Mouse (Mus musculus): Measurements from ENCODE around the gene Gm10644. TPM values are rescaled to one million over a fixed set of nuclear protein-coding genes. Genes with fewer than 3 reads are reported as not detected.
"Not testable (repeated sequence)": the region's sequence is repeated elsewhere in the genome, so short reads cannot be mapped to it uniquely, and the experiment has no call there.

Gm10644 gene
- under 1 TPM; 0.25 to 0.54 TPM for total RNA-seq (2021)

DNA sequence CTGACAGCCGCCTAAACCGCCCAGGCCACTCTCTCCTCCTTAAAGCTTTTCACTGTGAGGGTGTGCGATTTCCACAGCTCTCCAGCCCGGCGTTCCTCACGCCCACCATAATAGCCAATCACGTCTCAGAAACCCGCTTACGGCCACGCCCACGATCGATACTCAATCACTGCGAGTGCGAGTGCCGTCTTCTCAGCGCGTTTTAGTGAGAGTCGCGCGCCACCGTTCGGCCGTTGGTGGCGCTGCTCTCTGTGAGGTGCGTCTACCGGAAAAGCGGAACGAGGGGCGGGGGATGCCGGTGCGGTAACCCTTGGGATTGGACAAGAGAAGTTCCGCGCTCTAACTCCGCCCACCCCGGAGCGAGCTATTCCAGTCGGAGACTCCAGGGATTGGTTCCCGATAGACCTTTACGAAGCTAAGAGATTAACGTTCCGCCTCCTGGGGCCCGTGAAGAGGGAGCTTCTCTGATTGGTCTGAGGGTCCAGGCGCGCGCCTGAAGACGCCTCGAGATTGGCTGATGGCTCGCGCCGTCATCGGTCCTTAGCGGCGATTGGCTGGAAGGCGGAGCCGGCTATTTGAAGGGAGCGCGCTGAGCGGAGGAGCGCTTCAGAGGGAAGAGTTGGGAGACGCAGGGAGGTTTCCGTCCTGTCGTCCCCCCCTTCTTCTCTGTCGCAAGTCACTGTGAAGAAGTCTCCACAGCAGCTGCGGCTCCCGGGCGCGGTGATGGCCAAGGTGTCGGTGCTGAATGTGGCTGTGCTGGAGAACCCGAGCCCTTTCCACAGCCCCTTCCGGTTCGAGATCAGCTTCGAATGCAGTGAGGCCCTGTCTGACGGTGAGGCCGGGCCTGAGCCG, at the start of gene Gm10644, which contains the start of gene Asf1b:
Gene Gm10644 (minus strand): TSS at position 100 of the 852 bp plus-strand sequence.
Gene Asf1b (plus strand): TSS at position 402 of the 852 bp plus-strand sequence.
- intact Hi-C loops (cut with DNase I): loop anchor here (1.0 to 10.0 kb wide), 4 partner anchors 17 to 231 kb away; partner anchors contain the start of gene Prkaca
- DNase-seq (ENCODE audit: low spot score in 2 of 2): peak; percentile 97

DNA sequence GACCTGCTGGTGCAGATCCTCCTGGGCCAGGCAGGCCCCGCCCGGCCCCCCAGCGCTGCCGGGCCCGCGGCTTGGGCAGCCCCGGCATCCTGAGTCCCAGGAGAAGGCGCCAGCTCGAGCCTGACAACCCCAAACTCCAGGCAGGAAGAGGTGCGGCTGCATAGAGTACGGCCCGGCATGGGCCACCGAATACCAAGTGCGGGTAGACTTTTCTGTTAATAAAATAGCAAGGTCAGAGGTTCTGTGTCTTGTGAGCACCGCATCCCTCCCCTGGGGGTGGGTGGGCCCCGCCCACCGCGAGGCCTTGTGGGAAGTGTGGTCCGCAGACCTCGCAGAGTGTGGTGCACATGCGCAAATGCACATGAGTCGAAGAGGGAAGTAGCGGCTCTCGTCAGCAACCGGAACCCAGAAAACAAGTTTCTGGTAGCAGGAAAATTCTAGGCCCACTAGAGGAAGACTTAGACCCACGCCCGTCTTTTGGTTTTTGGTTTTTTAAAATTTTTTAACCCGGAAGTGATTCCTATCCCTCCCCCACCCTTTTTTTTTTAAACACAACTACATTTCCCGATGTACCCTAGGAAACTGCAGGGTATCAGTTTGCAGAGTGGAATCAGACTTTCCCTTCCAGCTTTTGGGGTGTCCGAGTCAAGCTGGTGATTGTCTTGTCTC, 49.7 kb upstream of the Gm10644 start:
- peak; percentile 92 to 93 for DNase-seq (ENCODE audit: low spot score in 2 of 2)
- intact Hi-C loops (cut with DNase I): no loop called here

DNA sequence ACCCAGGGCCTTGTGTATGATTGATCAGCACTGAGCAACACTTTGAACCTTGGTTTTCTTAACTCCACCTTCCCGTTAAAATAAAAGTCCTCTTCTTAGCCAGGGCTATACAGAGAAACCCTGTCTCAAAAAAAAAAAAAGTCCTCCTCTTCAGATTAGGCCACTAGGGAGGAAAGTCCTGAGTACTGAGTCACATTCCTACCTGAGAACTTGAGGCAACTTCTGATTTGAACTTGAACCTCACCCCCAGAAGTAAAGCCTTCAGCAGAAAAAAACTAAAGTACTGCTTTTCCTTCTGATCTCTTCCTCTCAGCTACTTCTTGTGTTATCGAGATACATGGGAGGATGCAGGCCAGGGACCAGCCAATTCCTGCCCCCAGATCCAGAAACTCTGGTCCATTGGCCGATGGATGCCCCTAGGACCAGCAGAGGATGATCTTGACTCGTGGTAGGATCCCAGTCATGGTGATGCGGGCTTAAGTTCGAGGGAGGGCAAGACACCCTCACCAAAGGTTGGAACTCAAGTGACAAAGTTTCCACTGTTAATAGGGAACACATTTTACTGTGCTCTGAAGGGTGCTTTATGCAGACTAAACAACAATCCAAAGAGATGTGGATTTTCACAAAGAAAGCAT, 48.7 kb upstream of the Gm10644 start:
- no peak for DNase-seq (ENCODE audit: low spot score in 2 of 2)
- intact Hi-C loops (cut with DNase I): no loop called here

DNA sequence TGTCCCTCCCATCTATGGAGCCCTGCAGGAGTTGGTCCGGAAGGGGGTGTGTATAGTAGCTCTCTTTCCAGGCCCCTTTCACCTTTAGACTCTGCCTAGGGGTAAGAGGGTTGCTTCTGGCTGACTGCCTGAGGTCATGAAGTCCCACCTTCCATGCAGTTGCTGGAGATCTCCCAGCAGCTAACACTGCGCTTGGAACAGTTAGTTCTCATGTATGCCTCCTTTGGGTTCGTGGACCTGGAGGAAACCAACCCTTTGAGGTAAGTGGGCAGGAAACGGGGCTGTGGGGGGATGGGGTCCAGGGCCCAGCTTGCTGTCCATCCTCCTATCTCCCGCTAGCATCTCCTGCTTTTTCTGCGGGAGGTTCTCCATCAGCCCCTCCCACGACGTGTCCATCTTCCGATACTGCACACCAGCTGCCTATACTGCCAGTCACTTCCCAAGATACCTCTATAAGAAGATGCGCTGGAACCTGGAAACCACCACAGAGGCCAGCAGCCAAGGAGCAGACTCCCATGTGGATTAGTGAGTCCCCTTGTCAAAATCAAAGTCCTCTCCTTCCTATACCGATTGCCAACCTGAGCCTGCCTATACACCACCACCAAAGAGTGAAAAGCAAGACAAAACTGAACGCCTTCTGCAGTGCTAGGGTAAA, 48.1 kb upstream of the Gm10644 start:
- intact Hi-C loops (cut with DNase I): no loop called here
- no peak for DNase-seq (ENCODE audit: low spot score in 2 of 2)

DNA sequence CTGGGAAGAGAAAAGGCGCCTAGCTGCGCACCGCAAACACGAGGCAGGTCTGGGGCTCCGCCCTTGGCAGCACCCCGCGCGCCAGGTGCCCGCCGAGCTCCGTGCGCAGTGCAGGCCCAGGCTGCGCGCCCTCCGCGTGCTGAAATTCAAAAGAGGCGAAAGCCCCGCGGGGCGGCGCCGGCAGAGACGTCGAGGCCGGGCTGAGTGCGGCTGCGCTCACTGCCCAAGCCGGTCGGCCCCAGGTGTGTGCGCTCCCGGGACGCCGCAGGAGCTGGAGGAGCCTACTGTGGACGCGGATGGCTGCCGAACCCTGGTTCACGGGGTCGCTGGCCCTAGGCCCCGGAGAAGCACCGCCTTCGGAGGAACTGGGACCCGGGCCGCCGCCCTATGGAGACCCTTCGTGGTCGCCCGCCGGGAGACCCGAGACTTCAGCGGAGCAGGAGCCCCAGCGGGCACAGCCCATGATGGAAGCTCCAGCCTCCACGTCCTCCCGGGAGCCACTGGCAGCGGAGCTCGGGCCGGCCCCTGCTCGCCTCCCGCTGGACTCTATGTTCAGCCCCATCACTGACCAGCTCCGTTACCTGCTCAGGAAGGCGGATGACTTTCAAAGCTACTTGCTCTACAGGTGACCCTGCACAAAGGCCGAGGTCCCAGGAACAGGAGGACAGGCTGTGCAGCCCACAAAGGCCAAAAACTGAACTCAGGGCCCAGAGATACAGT, 46.4 kb upstream of the Gm10644 start, which contains the start of gene 1700067K01Rik:
Gene 1700067K01Rik (plus strand): TSS at position 222 of the 720 bp plus-strand sequence.
- no peak for DNase-seq (ENCODE audit: low spot score in 2 of 2)
- intact Hi-C loops (cut with DNase I): no loop called here

DNA sequence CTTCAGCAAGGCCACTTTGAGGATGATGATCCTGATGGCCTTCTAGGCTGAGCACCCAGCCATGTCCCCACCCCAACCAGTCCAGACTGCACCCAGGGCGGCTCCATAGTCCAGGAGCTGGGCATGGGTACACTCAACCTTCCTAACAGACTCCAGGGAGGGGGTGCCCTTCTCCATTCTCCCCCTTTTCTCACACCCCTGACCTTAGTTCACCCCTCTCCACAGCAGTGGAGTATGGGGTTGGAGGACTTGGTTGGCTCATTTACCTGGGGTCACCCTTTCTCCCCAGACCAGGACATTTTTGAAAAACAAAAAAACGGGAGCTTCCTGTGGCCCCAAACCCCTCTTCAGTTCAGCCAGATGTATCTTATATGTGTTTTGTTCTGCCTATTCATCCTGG, 44.8 kb upstream of the Gm10644 start:
- intact Hi-C loops (cut with DNase I): loop anchor here (5.0 kb wide), 1 partner anchor 98 kb away; the partner anchor contains the start of gene Adgrl1
- no peak for DNase-seq (ENCODE audit: low spot score in 2 of 2)

DNA sequence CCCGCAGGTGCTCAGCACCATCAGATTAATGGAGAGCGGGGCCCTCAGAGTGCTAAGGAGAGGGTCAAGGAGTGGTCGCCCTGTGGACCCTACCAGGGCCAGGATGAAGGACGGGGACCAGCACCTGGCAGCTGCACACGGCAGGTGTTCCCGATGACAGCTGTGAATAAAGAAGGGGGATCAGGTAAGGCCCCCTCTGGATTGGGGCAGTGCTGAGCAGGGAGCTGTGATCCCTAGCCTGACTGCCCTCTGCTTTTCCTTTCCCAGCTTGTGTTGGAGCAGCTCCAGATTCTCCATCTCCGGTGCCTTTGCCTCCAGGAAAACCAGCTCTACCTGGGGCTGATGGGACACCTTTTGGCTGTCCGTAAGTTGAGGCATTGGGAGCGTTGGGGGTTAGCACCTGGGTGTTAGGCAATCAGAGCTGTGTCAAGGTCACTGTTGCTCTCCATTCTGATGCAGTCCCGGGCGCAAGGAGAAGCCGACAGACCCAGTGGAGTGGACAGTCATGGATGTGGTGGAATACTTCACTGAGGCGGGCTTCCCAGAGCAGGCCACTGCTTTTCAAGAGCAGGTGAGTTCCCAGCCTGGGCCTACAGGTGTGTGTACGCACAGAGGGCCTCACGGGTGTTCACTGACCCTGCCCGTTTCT, 44.2 kb upstream of the Gm10644 start:
- DNase-seq (ENCODE audit: low spot score in 2 of 2): no peak

DNA sequence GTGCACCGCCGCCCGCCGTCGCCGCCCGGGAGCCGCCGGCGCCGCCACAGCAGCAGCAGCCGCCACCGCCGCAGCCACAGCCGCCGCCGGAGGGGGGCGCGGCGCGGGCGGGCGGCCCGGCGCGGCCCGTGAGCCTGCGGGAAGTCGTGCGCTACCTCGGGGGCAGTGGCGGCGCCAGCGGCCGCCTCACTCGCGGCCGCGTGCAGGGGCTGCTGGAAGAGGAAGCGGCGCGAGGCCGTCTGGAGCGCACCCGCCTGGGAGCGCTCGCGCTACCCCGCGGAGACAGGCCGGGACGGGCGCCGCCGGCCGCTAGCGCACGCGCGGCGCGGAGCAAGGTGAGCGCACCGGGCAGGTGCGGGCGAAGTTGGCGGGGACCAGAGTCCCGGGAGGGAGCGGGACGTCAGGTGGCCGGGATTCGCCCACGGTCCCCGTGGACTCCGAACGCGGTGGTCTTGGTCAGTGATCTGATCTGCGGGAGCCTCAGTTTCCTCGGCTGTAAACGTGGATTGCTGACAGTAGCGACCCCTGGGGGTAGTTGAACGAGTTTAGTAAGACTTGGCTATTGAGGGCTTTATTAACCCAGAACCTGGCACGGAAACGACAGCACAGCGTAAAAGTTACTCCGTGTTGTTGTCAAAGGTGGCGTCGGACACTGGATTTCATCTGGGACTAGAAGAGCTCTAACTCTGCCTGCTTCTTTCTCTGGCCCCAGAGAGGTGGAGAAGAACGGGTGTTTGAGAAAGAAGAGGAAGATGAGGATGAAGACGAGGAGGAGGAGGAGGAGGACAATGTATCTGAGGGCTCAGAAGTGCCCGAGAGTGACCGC, 43.4 kb upstream of the Gm10644 start:
- intact Hi-C loops (cut with DNase I): loop anchor here (5.0 kb wide), 1 partner anchor 96 kb away; the partner anchor contains the start of gene Adgrl1
- DNase-seq (ENCODE audit: low spot score in 2 of 2): peak; percentile 64 to 65

More for the DNA sequence above, 44.2 kb upstream of the Gm10644 start:
- intact Hi-C loops (cut with DNase I): loop anchor here (5.0 kb wide), 1 partner anchor 97 kb away; the partner anchor contains the start of gene Adgrl1

DNA sequence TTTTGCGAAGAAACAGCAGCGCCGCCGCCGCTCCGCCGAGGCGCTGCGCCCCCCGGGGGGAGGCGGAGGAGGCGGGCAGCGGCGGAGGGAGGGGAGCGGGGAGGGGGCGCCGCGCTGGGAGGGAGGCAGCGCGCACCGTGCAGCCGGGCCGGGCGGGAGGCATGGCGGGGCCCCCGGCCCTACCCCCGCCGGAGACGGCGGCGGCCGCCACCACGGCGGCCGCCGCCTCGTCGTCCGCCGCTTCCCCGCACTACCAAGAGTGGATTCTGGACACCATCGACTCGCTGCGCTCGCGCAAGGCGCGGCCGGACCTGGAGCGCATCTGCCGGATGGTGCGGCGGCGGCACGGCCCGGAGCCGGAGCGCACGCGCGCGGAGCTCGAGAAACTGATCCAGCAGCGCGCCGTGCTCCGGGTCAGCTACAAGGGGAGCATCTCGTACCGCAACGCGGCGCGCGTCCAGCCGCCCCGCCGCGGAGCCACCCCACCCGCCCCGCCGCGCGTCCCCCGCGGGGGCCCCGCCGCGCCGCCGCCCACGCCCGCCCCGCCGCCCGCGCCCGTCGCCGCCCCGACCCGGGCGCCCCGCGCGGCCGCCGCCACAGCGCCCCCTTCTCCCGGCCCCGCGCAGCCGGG, 42.6 kb upstream of the Gm10644 start, which contains the start of gene Samd1:
Gene Samd1 (plus strand): TSS at position 162 of the 631 bp plus-strand sequence.
- intact Hi-C loops (cut with DNase I): loop anchor here (5.0 kb wide), 1 partner anchor 95 kb away; the partner anchor contains the start of gene Adgrl1
- peak; percentile 62 to 68 for DNase-seq (ENCODE audit: low spot score in 2 of 2)

DNA sequence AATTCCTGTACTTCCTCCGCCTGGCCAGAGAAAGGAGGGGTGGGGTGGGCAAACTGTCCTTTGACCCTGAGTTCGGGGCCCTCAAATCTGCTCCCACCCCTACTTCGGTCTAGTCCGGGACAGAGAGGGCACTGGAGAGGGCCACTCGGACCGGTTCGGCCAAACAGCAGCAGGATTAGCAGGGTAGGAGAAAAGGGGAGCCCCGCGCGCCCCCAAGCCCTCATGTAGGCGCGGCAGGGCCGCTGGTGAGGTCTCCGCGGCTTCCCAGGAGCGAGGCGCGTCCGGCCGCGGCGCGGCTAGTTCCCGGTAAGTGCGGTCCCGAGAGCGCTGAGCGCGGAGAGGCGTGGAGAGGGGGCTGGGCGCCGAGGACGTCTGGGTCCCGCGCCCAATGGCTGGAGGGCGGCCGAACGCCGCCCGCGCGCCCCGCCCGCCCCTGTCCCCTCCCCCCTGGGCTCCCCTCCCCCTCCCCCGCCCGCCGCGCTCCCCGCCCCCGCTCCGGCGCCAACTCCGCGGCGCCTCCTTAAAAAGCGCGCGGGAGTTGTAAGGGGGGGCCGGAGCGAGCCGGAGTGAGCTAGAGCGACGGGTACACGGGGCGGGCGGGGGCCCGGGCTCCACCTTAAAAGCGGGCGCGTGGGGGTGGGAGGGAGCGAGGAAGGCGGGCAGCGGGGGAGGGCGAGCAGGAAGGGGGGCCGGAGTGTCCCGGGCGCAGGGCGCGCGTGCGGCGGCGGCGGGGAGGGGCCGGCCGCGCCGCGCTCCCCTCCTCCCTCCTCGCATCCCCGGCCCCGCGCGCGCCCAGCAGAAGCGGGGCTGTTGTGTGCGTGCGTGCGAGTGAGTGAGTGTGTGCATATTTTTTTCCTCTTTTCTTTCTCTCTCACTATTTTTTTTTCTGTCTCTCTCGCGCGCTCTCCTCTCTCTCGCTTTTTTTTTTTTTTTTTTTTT, 41.8 kb upstream of the Gm10644 start:
- intact Hi-C loops (cut with DNase I): loop anchor here (5.0 kb wide), 1 partner anchor 95 kb away; the partner anchor contains the start of gene Adgrl1
- DNase-seq (ENCODE audit: low spot score in 2 of 2): peak; percentile 75 to 79

DNA sequence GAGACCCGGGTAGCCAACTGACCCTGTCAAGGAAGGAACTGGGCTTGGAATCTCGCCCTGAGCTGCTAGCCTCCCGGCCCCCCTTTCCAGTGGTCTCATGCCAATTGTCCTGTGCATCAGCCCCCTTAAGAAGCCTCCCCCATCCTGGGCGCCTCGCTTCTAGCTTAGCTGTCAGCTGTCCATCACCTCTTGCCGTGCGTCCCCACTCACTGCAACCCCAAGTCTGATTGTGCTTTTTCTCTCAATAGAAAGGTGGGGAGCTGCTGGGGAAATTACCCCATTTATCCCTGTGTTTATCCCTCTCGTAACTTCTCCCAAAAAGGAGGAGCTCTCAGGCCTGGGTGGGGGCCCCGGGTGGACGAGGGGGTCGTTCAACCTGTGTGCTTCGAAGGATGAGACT, 41.0 kb upstream of the Gm10644 start:
- intact Hi-C loops (cut with DNase I): loop anchor here (5.0 kb wide), 1 partner anchor 94 kb away; the partner anchor contains the start of gene Adgrl1
- DNase-seq (ENCODE audit: low spot score in 2 of 2): no peak

DNA sequence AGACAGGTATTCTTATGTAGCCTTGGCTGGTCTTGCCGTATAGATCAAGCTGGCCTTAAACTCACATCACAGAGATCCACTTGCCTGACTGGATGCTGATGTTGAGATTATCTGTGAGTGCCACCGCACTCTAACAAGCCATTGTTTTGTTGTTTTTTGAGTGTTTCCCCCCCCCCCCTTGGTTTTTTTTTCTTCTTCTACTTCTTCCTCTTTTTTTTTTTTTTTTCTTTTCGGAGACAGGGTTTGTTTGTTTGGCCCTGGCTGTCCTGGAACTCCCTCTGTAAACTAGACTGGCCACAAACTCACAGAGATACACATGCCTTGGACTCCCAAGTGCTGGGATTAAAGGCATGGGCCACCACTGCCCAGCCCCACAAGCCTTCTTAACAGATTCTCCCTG, 39.0 kb upstream of the Gm10644 start:
- intact Hi-C loops (cut with DNase I): no loop called here
- DNase-seq (ENCODE audit: low spot score in 2 of 2): no peak

DNA sequence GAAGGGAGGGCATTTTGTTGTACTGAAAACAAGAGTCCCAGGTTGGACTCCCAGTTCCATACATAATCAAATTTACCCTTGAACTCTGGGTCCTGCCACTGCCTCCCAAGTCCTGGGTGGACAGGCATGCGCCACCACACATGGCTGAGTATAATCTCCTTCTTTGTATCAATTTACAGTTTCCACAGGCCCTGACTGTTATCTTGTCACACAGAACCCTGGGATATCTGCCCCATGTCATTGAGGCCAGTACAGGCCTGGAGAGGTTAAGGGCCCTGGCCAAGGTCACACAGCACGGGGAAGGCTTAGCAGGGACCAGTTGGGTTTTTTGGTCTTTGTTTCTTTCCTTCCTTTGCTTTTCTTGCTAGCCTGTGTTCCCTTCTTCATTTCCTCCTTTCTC, 37.5 kb upstream of the Gm10644 start:
- intact Hi-C loops (cut with DNase I): loop anchor here (2.0 kb wide), 1 partner anchor 20 kb away; the partner anchor contains the start of gene Prkaca
- DNase-seq (ENCODE audit: low spot score in 2 of 2): no peak

DNA sequence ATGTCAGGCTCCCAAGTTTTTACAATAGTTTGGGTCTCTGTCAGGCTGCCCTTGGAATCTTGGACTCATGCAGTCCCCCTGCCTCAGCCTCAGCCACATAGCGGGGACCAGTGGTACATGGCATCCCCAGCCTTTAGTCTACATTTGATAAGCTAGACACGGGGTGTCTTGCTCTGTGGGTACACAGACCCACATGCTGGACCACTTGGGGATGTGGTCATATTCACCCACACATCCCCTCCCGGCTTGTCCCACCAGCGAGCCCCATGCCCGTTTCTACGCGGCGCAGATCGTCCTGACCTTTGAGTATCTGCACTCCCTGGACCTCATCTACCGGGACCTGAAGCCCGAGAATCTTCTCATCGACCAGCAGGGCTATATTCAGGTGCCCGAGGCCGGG, 35.2 kb upstream of the Gm10644 start:
- no peak for DNase-seq (ENCODE audit: low spot score in 2 of 2)
- intact Hi-C loops (cut with DNase I): no loop called here

DNA sequence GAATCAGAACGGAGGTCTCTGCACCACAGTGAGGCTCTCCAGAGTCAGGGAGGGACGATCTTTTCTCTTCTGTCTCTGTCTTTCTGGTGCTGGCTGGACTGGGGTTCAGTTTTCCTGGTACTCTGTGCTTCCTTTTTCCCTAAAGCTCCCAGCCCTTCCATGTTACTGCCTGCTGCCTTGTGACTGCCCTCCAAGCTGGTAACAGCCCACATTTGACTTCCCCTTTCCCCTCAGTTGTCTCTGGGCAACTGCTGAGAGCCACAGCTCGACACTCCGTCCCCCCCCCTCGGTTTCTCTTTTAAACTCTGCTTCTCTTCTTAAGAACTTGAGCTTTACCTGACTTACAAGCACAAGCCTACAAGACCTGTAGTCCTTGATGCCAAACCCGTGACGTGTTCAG, 34.2 kb upstream of the Gm10644 start:
- intact Hi-C loops (cut with DNase I): no loop called here
- DNase-seq (ENCODE audit: low spot score in 2 of 2): no peak

DNA sequence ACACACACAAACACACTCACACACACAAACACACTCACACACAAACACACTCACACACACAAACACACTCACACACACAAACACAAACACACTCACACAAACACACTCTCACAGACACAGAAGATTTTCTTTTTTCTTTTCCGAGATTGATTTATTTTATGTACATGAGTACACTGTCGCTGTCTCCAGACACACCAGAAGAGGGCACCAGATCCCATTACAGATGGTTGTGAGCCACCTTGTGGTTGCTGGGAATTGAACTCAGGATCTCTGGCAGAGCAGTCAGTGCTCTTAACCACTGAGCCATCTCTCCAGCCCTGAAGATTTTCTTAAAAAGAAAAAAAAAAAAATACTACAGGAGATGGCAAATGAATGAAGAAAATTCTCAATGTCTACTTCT, 28.2 kb upstream of the Gm10644 start:
- DNase-seq (ENCODE audit: low spot score in 2 of 2); intact Hi-C loops (cut with DNase I): not testable (repeated sequence)
